Mouse (Mus musculus) lung, embryonic 14.5 days (tissue): Measurements from ENCODE around the gene Nol3. TPM values are rescaled to one million over a fixed set of nuclear protein-coding genes. Genes with fewer than 3 reads are reported as not detected.
"Not testable (repeated sequence)": the region's sequence is repeated elsewhere in the genome, so short reads cannot be mapped to it uniquely, and the experiment has no call there.

Experiments
- ATAC-seq: fragments of 200-750 bp; cut with Nextera tagmentation; 2 replicates; pipeline ENCODE4 v1.8.0; 2017; ENCODE audit warnings: mild to moderate bottlenecking, moderate TSS enrichment, moderate library complexity; ENCODE audit not compliant: insufficient read depth
- DNase-seq: peaks from one replicate; pipeline ENCODE4 v3.0.0-alpha.2; 2015
- H3K27ac ChIP-seq: fragments of 300-500 bp; sonication (generic); 2 replicates; pipeline ENCODE4 v1.5.1; 2014; ENCODE audit warnings: low read depth, mild to moderate bottlenecking, moderate library complexity
- H3K27me3 ChIP-seq: fragments of 300-500 bp; sonication (generic); 2 replicates; pipeline ENCODE4 v1.6.1; 2014; ENCODE audit warnings: low read length, control low read depth; ENCODE audit not compliant: insufficient read depth
- H3K36me3 ChIP-seq: fragments of 300-500 bp; sonication (generic); 2 replicates; pipeline ENCODE4 v1.6.1; 2014; ENCODE audit warnings: control low read depth; ENCODE audit not compliant: insufficient read depth
- H3K4me1 ChIP-seq: fragments of 300-500 bp; sonication (generic); 2 replicates; pipeline ENCODE4 v1.6.1; 2014; ENCODE audit warnings: antibody characterized with exemption, control low read depth; ENCODE audit not compliant: insufficient read depth
- H3K4me2 ChIP-seq: fragments of 300-500 bp; sonication (generic); 2 replicates; pipeline ENCODE4 v1.6.1; 2014; ENCODE audit warnings: mild to moderate bottlenecking
- H3K4me3 ChIP-seq: fragments of 300-500 bp; sonication (generic); 2 replicates; pipeline ENCODE4 v1.5.1; 2014; ENCODE audit warnings: low read depth, low read length
- H3K9ac ChIP-seq: fragments of 300-500 bp; sonication (generic); 2 replicates; pipeline ENCODE4 v1.6.1; 2014
- H3K9me3 ChIP-seq: fragments of 300-500 bp; sonication (generic); 2 replicates; pipeline ENCODE4 v1.6.1; 2016; ENCODE audit warnings: low read depth, low read length, control low read depth
- CTCF ChIP-seq: IDR thresholded peaks from 2 replicates; pipeline ENCODE4 v1.5.1; 2016; ENCODE audit warnings: antibody characterized with exemption, low read depth
- WGBS: fragments of 180-500 bp; shearing (Covaris S2); extraction: QIAGEN DNeasy Blood & Tissue Kit; methylation state at CpG from one replicate; pipeline ENCODE4 v1.1.7; 2014; 5-methylcytosine and 5-hydroxymethylcytosine counted together
- polyA plus RNA-seq: library from polyadenylated mRNA; unstranded; fragments of >200 nt; fragmentation: Nextera tagmentation; extraction: Ambion mirVana; gene quantifications from 2 replicates; pipeline ENCODE4 v1.2.1, GENCODE M21; 2014

Nol3 gene
- 0.61 and 1.1 TPM in 2 replicates for polyA plus RNA-seq

- H3K27ac ChIP-seq = no peak within 1 kb of the TSS
- H3K4me2 ChIP-seq = peak within 1 kb of the TSS; percentile 77
- no peak for DNase-seq
- H3K4me3 ChIP-seq = peak within 1 kb of the TSS; percentile 39
- peaks cover 4% of the 10 kb centered on the region for H3K4me1 ChIP-seq
- peaks cover 86% of the 10 kb centered on the region for H3K27me3 ChIP-seq
- ATAC-seq = no peak
- 6% methylated on average over 10 of the region's 10 CpGs for WGBS
- H3K36me3 ChIP-seq = 0 out of 2 replicates have a peak, but pooled peaks cover 2% of the 10 kb centered on the region
- TF ChIP-seq CTCF = no peak
- peak within 1 kb of the TSS; percentile 28; the same call in 1 of the 2 replicates for H3K9ac ChIP-seq
- H3K9me3 ChIP-seq = no peaks in the 10 kb centered on the region
These were observed at the start of gene Nol3 for GRCm38 (mm10) chr8:105275840-105276239. TSS of gene Nol3 (plus strand) at chr8:105276140.

DNA sequence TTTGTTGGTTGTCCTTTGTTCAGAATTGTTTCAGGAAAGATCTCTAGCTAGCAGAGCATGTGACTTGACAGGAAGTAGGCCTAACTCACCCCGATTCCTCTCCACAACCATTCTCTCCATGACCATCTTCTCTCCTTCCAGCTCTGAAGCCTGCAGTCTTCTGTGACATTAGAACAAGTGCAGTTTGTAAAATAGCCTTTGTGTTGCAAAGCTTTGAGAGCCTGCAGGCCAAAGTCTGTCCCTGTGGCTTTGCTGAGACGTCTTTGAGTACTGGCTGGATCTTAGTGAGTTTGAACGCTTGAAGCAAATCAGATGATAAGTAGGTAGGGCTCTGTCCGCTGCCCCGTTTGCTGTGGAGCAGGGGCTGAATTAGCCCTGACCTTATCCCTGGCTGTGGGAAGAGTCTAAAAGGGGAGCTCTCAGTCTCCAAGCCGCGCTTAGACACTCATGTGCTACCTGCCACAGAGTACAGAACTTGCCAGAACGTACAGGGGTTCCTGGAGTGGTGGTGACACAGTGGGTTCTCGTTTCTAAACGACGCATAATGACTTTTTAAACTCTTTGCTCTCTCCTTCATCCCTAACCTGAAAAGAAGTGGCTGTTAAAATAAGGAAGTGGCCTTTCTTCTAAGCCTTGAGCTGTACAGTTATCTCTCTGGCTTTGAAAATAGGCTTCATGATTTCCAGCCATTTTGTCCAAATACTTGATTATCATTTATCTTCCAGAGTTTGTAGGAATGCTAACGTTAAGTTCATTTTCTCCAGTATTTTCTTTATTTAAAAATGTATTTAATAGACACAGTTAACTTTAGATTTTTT is 44.2 kb upstream of the Nol3 start:
- ATAC-seq (no peak), DNase-seq (no peak)
- TF ChIP-seq CTCF = no peak
- no peak overlapping the region for H3K9ac ChIP-seq
- H3K4me2 ChIP-seq = no peak overlapping the region
- H3K4me1 ChIP-seq = no peaks in the 10 kb centered on the region
- WGBS = 79% methylated on average over 12 of the region's 12 CpGs
- no peaks in the 10 kb centered on the region for H3K9me3 ChIP-seq
- no peak overlapping the region for H3K4me3 ChIP-seq
- no peak overlapping the region for H3K27ac ChIP-seq
- H3K36me3 ChIP-seq = peaks cover 30% of the 10 kb centered on the region
- H3K27me3 ChIP-seq = no peaks in the 10 kb centered on the region

DNA sequence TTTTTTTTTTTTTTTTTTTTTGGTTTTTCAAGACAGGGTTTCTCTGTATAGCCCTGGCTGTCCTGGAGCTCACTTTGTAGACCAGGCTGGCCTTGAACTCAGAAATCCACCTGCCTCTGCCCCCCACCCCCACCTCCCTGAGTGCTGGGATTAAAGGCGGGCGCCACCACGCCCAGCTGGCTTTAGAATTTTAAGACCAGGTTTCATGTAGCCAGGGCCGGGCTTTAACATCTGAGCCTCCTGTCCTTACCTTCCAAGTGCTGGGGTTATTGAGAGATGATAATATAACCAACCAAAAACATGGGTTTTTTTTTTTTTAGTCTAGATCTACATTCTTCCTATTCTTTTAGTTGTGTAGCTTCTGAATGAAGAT is 43.6 kb upstream of the Nol3 start:
- ATAC-seq, H3K9me3 ChIP-seq, DNase-seq, H3K4me3 ChIP-seq, H3K27me3 ChIP-seq, H3K9ac ChIP-seq, H3K4me2 ChIP-seq, H3K27ac ChIP-seq, H3K4me1 ChIP-seq: not testable (repeated sequence)
- H3K36me3 ChIP-seq = peaks cover 30% of the 10 kb centered on the region
- 87% methylated on average over 4 of the region's 4 CpGs for WGBS

GRCm38 (mm10) chr8:105233126-105233935 is 42.6 kb upstream of the Nol3 start:
- TF ChIP-seq CTCF = no peak
- ATAC-seq (no peak), DNase-seq (no peak)
- no peak overlapping the region for H3K4me3 ChIP-seq
- no peak overlapping the region for H3K27ac ChIP-seq
- peaks cover 30% of the 10 kb centered on the region for H3K36me3 ChIP-seq
- no peaks in the 10 kb centered on the region for H3K27me3 ChIP-seq
- 32% methylated on average over 1 of the region's 1 CpGs for WGBS
- no peaks in the 10 kb centered on the region for H3K9me3 ChIP-seq
- no peak overlapping the region for H3K4me2 ChIP-seq
- H3K4me1 ChIP-seq = no peaks in the 10 kb centered on the region
- no peak overlapping the region for H3K9ac ChIP-seq

- no peak for ATAC-seq
- no peak for DNase-seq
- Histone ChIP-seq H3K36me3 (peaks cover 47% of the 10 kb centered on the region), H3K4me2 (no peak overlapping the region), H3K27me3 (no peaks in the 10 kb centered on the region), H3K9me3 (no peaks in the 10 kb centered on the region), H3K9ac (no peak overlapping the region), H3K4me1 (no peaks in the 10 kb centered on the region), H3K27ac (no peak overlapping the region), H3K4me3 (no peak overlapping the region)
- TF ChIP-seq CTCF = no peak
- WGBS = 75% methylated on average over 1 of the region's 1 CpGs
These were observed 40.7 kb upstream of the Nol3 start for GRCm38 (mm10) chr8:105235206-105235605.

GRCm38 (mm10) chr8:105237442-105238142 is 38.3 kb upstream of the Nol3 start:
- Histone ChIP-seq H3K27me3 (no peaks in the 10 kb centered on the region), H3K36me3 (peaks cover 60% of the 10 kb centered on the region), H3K4me1 (no peaks in the 10 kb centered on the region), H3K4me2 (no peak overlapping the region), H3K9me3 (no peaks in the 10 kb centered on the region), H3K4me3 (no peak overlapping the region), H3K9ac (no peak overlapping the region), H3K27ac (no peak overlapping the region)
- ATAC-seq (no peak), DNase-seq (no peak)
- TF ChIP-seq CTCF = no peak
- WGBS = 84% methylated on average over 14 of the region's 14 CpGs

DNA sequence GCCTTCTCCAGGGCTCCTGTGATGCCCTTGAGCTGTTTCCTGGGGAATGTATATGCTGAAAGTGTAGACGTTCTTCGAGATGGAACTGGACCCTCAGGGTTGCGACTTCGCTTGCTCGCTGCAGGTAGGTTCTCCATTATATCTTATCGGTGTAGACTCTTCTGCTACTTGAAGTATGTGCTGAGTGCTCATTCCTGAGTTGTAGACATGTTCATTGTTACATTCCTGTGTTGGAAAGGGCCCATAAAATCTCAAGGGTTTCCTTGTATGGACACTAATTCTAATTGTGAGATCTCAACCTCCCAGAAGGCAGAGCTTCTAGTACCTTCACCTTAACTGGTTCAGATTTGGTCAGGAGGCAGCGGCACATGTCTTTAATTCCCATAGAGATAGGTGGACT is 34.9 kb upstream of the Nol3 start:
- Histone ChIP-seq H3K4me2 (no peak overlapping the region), H3K9me3 (no peaks in the 10 kb centered on the region), H3K9ac (no peak overlapping the region), H3K4me1 (no peaks in the 10 kb centered on the region), H3K4me3 (no peak overlapping the region), H3K27ac (no peak overlapping the region), H3K36me3 (peaks cover 55% of the 10 kb centered on the region), H3K27me3 (no peaks in the 10 kb centered on the region)
- 90% methylated on average over 7 of the region's 7 CpGs for WGBS
- DNase-seq = no peak
- ATAC-seq = no peak
- TF ChIP-seq CTCF = no peak
